Mouse (Mus musculus) cerebellum, postnatal 10 days (tissue): ENCODE measurements around the gene Arl4d.
"Not testable (repeated sequence)": the region's sequence is repeated elsewhere in the genome, so short reads cannot be mapped to it uniquely, and the experiment has no call there.

Source experiments
- DNase-seq, 2 experiments: peaks; one replicate each; pipeline ENCODE4 v3.0.0; 2021; ENCODE audit warnings: mixed read lengths in 2 of 2

Gene Arl4d

GRCm38 (mm10) chr11:101664825-101665635 lies at the start of gene Arl4d:
Gene Arl4d (plus strand): TSS chr11:101665541.
- peak; percentile 97 for DNase-seq

GRCm38 (mm10) chr11:101616104-101616503 lies 49.2 kb upstream of the Arl4d start:
- DNase-seq, result no peak

- DNase-seq, result peak; percentile 63 to 67
These were observed 48.2 kb upstream of the Arl4d start for GRCm38 (mm10) chr11:101616948-101617767.

DNA sequence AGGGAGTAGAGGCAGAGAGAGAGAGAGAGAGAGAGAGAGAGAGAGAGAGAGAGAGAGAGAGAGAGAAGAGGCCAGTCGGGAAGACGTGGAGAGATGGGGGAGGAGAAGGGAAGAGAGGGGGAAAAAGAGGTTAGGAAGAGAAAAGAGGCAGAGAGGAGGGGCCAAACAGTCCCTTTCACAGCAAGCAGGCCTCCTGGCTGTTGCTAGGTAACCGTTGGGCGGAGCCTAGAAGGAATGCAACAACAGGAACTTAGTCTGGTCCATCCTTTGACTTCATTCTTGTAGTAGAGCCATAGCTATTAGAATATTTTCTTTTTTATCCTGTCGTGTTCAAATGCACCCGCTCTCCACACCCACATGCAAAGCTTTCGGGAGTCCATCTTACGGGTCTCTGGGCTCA lies 47.5 kb upstream of the Arl4d start:
- DNase-seq, result peak in 1 of 2 experiments; percentile 53

DNA sequence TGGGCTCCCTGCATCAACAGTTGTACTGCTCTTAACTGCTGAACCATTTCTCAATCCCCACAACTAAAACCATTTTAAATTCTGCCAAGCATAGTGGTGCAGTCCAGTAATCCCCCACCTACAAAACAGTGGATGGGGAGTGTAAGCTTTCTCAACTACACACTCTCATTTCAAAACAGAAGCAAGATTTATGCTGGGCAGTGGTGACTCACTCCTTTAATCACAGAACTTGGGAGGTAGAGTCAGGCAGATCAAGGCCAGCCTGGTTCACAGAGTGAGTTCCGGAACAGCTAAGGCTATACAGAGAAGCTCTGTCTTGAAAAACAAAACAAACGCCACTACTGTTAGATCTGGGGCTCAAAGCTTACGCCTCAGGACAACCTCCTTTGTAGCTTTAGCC lies 46.7 kb upstream of the Arl4d start:
- DNase-seq, result no peak

DNA sequence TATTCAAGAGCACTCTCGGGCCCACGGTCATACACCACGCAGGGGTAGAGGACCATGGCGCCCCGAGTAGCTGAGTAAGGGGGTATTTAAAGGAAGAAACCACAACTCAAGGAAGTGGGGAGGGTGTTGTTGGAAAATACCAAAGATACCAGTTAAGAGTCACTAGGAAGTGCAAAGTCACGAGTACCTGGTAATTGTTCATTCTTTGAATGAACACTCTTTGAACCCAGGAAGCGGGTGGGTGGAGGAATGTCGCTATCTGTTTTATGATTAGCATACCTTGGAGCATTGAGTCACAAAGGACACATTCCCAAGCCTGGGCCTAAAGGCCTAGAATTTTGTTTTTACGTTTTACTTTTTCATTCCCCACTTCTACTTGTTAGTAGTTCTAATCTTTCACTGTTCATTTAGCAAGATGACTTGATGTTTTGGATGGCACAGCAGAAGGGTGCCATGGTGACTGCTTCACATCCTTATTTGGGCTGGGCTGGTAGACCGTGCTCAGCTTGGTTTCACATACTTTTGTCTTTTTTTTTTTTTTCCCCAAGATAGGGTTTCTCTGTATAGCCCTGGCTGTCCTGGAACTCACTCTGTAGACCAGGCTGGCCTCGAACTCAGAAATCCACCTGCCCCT lies 45.2 kb upstream of the Arl4d start:
- DNase-seq, result not testable (repeated sequence)

GRCm38 (mm10) chr11:101626649-101626994 lies 38.7 kb upstream of the Arl4d start:
- no peak for DNase-seq

DNA sequence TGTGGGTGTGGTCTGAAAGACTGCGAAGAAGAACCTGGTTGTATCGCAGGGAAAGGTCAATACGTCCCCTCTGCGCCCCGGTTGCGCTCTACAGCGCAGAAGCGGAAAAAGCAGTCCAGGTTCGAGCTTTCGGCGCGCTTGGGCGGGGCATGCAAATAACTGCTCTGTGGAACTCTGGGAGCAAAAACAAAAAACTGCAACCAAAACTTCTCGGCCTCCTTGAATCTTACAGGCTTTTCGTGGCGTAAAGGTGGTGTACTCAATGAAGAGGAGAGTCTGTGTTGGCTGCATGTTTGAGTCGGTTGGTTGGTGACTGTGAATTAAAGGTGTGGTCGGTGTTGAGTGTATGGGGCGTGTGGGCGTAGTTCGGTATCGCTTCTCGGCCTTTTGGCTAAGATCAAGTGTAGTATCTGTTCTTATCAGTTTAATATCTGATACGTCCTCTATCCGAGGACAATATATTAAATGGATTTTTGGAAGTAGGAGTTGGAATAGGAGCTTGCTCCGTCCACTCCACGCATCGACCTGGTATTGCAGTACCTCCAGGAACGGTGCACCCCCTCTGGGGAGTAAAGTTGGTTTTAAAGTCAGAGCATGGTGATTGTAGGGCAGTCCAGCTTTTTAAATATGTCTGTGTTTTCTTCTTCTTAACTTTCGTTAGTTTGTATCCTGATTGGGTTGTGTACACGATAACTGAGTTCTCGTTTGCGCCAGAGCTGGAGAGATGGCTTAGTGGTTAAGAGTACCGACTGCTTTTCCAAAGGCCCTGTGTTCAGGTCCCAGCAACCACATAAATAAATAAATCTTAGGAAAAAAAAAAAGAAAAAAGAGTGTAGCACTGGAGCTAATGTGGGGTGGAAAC lies 38.1 kb upstream of the Arl4d start, which contains the start of gene Rdm1:
Rdm1 (plus strand) TSS at position 201 of the 862 bp plus-strand sequence.
- DNase-seq, result peak; percentile 88 to 90

DNA sequence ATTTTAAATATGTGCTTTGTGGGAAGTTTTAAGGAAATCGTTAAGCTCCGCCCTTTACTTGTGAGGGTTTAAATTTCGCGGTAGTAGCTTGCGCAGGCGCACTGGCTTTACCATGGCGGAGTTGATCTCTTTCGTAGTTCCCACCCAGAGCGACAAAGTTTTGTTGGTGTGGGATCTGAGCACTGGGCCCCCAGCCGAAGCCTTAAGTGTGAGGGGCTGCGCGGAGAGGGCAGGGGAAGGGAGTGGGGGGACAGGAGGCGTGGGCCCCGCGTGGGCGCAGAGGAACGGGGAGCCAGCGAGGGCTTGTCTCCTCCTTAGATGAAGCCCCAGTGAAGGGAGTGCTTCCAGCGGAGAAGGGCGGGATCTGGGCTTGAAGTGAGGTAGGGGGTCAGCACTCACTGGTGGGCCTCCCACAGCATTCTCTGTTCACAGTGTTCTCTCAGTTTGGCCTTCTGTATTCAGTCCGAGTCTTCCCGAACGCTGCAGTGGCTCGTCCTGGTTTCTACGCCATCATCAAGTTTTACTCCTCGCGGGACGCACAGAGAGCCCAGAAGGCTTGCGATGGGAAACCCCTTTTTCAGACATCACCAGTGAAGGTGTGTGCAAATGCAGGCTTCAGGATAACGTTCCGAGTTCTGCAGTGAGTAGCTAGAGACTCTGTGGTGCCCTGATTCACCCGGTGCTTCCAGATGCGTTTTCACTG lies 37.3 kb upstream of the Arl4d start:
- peak; percentile 88 to 91 for DNase-seq

DNA sequence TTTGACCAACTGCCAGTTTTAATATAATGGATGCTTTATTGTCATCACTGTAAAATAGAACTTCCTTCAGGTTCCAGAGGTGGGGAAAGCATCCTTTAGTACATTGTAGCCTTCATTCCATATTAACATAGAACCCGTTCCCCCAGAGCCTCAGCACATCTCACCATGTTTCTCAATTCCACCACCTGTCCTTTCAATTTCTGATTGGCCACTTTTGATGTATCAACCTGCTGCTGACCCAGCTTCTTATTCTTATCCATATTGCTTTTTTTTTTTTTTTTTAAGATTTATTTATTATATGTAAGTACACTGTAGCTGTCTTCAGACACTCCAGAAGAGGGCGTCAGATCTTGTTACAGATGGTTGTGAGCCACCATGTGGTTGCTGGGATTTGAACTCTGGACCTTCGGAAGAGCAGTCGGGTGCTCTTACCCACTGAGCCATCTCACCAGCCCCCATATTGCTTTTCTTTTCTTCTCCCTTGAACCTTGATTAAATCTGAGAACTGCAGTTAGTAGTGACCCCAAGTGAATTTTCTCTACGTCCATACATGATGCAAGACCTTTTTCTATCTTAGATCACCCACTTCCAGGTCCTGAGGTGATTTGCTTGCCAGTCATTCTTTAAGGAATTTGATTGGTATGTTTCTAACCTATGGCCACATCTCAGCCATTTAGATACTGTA lies 36.5 kb upstream of the Arl4d start:
- DNase-seq, result not testable (repeated sequence)

GRCm38 (mm10) chr11:101635660-101636059 lies 29.7 kb upstream of the Arl4d start:
- no peak for DNase-seq

DNA sequence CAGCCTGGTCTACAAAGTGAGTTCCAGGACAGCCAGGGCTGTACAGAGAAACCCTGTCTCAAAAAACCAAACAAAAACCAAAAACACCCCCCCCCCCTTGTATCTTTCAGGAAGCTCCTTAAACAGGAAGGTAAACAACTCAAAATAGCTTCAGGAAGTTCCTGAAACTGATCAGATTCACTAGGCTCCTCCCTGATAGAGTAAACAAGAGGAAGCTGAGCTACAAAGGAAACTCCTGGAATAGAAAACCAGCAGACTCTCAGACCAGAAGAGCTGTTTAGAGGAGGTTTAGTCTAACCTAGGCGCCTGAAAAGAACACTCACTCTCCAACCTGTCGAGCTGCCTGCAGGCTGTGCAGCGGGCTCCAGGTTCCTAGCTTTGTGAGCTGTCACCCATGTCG lies 25.6 kb upstream of the Arl4d start:
- no peak for DNase-seq

- peak; percentile 91 for DNase-seq
These were observed 24.3 kb upstream of the Arl4d start for GRCm38 (mm10) chr11:101640857-101641709.

DNA sequence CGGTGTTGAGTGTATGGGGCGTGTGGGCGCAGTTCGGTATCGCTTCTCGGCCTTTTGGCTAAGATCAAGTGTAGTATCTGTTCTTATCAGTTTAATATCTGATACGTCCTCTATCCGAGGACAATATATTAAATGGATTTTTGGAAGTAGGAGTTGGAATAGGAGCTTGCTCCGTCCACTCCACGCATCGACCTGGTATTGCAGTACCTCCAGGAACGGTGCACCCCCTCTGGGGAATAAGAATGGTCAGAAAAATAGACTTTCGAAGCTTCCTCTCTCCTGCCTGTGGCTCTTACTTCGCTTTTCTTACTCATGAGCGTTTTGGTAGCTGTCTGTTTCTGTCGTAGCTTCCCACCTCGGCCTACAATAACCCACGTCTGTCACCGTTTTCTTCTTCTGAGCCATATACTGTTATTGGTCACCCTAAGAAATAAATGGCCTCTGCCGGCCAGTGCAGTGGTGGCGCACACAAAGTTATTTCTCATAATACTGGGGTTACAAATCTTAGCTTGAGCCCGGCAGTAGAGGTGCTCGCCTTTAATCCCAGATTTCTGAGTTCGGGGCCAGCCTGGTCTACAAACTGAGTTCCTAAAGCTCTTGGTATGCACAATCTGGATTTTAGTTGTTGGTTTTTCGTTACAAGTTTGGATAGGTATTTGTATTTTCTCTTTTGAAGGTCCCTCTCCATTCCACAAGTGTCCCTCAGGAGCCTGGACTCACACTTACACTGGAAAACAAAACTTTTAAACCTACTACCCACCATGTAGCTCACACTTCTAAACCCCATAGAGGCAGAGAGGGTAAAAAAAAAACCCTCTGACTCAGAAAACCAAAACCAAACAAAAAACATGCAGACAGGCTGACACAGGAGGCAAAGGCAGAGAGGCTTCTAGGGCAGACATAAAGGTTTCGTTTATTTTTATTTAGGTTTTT lies 23.4 kb upstream of the Arl4d start:
- DNase-seq, result peak; percentile 58 to 59

DNA sequence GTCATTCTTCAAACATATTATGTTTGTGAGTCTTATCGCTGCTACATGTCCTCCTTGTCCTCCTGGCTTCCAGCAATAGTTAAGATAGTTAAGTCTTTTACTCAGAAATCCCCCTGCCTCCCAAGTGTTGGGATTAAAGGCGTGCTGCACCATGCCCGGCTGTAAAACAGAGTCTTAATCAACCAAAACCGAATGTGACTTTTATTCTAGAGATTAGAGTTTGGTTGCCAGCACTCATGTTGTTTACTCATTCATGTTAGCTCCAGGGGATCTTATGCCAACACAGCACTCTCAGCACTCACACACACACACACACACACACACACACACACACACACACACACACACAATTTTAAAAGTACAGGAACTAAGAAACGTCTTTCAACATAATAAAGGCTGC lies 22.4 kb upstream of the Arl4d start:
- no peak for DNase-seq

DNA sequence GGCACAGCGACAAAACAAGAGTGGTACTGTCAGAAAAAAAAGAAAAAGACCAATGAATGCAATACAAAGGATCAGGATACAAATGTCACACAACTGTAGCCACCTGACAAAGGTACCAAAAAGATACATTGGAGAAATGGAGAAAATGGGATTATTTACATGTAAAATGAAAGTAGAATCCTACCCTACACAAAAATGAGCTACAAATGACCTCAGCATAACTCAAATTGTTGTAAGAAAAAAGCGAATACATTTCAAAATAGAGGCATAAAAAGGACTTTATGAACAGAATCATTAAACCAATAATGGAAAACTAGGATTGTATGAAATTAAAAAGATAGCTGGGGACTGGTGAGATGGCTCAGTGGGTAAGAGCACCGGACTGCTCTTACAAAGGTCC lies 20.8 kb upstream of the Arl4d start:
- DNase-seq, result no peak

DNA sequence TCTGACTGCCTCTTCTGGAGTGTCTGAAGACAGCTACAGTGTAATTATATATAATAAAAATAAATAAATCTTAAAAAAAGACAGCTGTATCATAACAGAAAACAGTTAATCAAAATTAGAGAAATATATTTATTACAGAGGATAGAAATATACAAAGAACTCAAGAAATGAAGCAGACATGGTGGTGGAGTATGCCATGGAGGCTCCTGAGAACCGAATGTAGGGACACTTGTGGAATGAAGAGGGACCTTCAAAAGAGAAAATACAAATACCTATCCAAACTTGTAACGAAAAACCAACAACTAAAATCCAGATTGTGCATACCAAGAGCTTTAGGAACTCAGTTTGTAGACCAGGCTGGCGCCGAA lies 20.3 kb upstream of the Arl4d start:
- DNase-seq, result not testable (repeated sequence)

- peak; percentile 82 to 84 for DNase-seq
These were observed 19.7 kb upstream of the Arl4d start for GRCm38 (mm10) chr11:101645411-101646282.
